Mouse (Mus musculus) CD4-positive naive resting alpha-beta T cell, adult 57 days (primary cell): ENCODE measurements around the gene Miga2. TPM values are rescaled to one million over a fixed set of nuclear protein-coding genes. Genes with fewer than 3 reads are reported as not detected.

Experiments
- total RNA-seq: library from RNA; stranded (reverse); gene quantifications from one replicate; pipeline ENCODE4 v1.2.4, GENCODE M21; 2023

Miga2 gene
- 20.2 TPM for total RNA-seq

GRCm38 (mm10) chr2:30363773-30364650, at the start of gene Miga2:
Miga2 (plus strand) TSS chr2:30364233.

GRCm38 (mm10) chr2:30358533-30359531, 5.2 kb upstream of the Miga2 start, which contains the start of gene Sh3glb2:
Sh3glb2 (minus strand) TSS chr2:30359337.

GRCm38 (mm10) chr2:30392114-30392576, 28.1 kb downstream of the Miga2 start, which contains the start of gene Dolpp1:
Dolpp1 (plus strand) TSS chr2:30392254.

GRCm38 (mm10) chr2:30415157-30415935, 51.3 kb downstream of the Miga2 start, which contains the start of gene Crat:
Crat (minus strand) TSS chr2:30415813.

GRCm38 (mm10) chr2:30415936-30416648, 52.1 kb downstream of the Miga2 start, which contains the start of gene Ptpa:
Ptpa (plus strand) TSS chr2:30416039.

Other genes with a start within 250 kb of the Miga2 start
- 81.1 TPM for gene Zer1, start 239.6 kb upstream of the Miga2 start, total RNA-seq
- gene Tbc1d13, start 230.5 kb upstream of the Miga2 start, total RNA-seq: 34.4 TPM
- gene Endog, start 192.7 kb upstream of the Miga2 start, total RNA-seq: 17.1 TPM
- 18.8 TPM for gene Spout1, start 185.8 kb upstream of the Miga2 start, total RNA-seq
- 12.3 TPM for gene Kyat1, start 158.4 kb upstream of the Miga2 start, total RNA-seq
- gene Lrrc8a, start 126.5 kb upstream of the Miga2 start, total RNA-seq: 68.0 TPM
- 7.8 TPM for gene Gm28035, start 123.7 kb upstream of the Miga2 start, total RNA-seq
- 16.5 TPM for gene Phyhd1, start 98.0 kb upstream of the Miga2 start, total RNA-seq
- not detected for gene Gm28038, start 83.2 kb upstream of the Miga2 start, total RNA-seq
- 11.0 TPM for gene Dolk, start 77.9 kb upstream of the Miga2 start, total RNA-seq
- gene Nup188, start 77.8 kb upstream of the Miga2 start, total RNA-seq: 55.5 TPM
- 90.2 TPM for gene Sh3glb2, start 4.9 kb upstream of the Miga2 start, total RNA-seq
- 21.2 TPM for gene Dolpp1, start 28.0 kb downstream of the Miga2 start, total RNA-seq
- gene Crat, start 51.6 kb downstream of the Miga2 start, total RNA-seq: 8.7 TPM
- gene Ptpa, start 51.8 kb downstream of the Miga2 start, total RNA-seq: 89.9 TPM
- gene Ier5l, start 110.0 kb downstream of the Miga2 start, total RNA-seq: 0.27 TPM
- gene Cstad, start 230.8 kb downstream of the Miga2 start, total RNA-seq: 3.8 TPM